Mouse (Mus musculus) forebrain, embryonic 16.5 days (tissue): ENCODE measurements around the gene Cenpj. TPM values are rescaled to one million over a fixed set of nuclear protein-coding genes. Genes with fewer than 3 reads are reported as not detected.

Experiments
- ATAC-seq: fragments of 200-750 bp; cut with Nextera tagmentation; 2 replicates; pipeline ENCODE4 v1.8.0; 2017; ENCODE audit warnings: mild to moderate bottlenecking, moderate library complexity
- H3K27ac ChIP-seq: fragments of 300-500 bp; sonication (generic); 2 replicates; pipeline ENCODE4 v1.5.1; 2014; ENCODE audit warnings: low read length, control low read depth
- H3K27me3 ChIP-seq: fragments of 300-500 bp; sonication (generic); replicated peaks from 2 replicates; pipeline ENCODE4 v1.6.1; 2014; ENCODE audit warnings: low read length; ENCODE audit not compliant: control insufficient read depth, insufficient read depth
- H3K36me3 ChIP-seq: fragments of 300-500 bp; sonication (generic); 2 replicates; pipeline ENCODE4 v1.6.1; 2014; ENCODE audit not compliant: control insufficient read depth, insufficient read depth
- H3K4me1 ChIP-seq: fragments of 300-500 bp; sonication (generic); replicated peaks from 2 replicates; pipeline ENCODE4 v1.6.1; 2014; ENCODE audit warnings: low read length; ENCODE audit not compliant: control insufficient read depth, insufficient read depth
- H3K4me2 ChIP-seq: fragments of 300-500 bp; sonication (generic); 2 replicates; pipeline ENCODE4 v1.6.1; 2014; ENCODE audit warnings: mild to moderate bottlenecking, low read length, control low read depth
- H3K4me3 ChIP-seq: fragments of 300-500 bp; sonication (generic); replicated peaks from 2 replicates; pipeline ENCODE4 v1.5.1; 2014; ENCODE audit warnings: mild to moderate bottlenecking, low read length, control low read depth
- H3K9ac ChIP-seq: fragments of 300-500 bp; sonication (generic); replicated peaks from 2 replicates; pipeline ENCODE4 v1.6.1; 2014; ENCODE audit warnings: low read depth, low read length, control low read depth
- H3K9me3 ChIP-seq: fragments of 300-500 bp; sonication (generic); 2 replicates; pipeline ENCODE4 v1.6.1; 2016; ENCODE audit warnings: low read length; ENCODE audit not compliant: control insufficient read depth
- WGBS: fragments of 180-500 bp; shearing (Covaris S2); extraction: QIAGEN DNeasy Blood & Tissue Kit; methylation state at CpG from one replicate; pipeline ENCODE4 v1.1.7; 2014; 5-methylcytosine and 5-hydroxymethylcytosine counted together
- polyA plus RNA-seq: library from polyadenylated mRNA; unstranded; fragments of >200 nt; fragmentation: Nextera tagmentation; extraction: Ambion mirVana; gene quantifications from 2 replicates; pipeline ENCODE4 v1.2.1, GENCODE M21; 2015

Cenpj gene
- polyA plus RNA-seq, 1 experiment from 2014 or later, result 14.7 TPM

DNA sequence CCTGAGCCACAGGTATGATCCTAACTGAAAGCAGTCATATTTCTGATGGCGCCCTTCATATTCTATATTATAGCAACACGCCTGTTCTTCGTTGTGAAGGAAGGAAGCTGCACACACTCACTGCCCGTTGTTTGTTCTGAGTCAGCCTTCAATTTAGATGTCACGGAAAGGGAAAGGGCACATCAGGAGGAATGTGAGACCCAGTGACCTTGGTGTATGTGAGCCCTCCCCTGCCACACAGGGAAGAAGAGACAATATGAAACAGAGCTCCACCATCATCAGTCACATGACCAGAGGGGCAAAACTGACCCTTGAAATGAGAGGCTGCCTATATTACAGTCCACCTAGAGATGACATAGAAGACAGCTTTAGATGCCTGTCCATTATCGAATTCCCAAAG, 7.1 kb upstream of the Cenpj start:
- Histone ChIP-seq H3K27me3 (no peaks in the 10 kb centered on the region), H3K9ac (no peak overlapping the region), H3K4me1 (no peaks in the 10 kb centered on the region), H3K27ac (no peak overlapping the region), H3K4me2 (no peak overlapping the region), H3K36me3 (no peaks in the 10 kb centered on the region), H3K4me3 (no peak overlapping the region), H3K9me3 (no peaks in the 10 kb centered on the region)
- no peak for ATAC-seq
- WGBS, result 93% methylated on average over 6 of the region's 6 CpGs

GRCm38 (mm10) chr14:56581117-56581516, 5.9 kb upstream of the Cenpj start:
- Histone ChIP-seq H3K36me3 (no peaks in the 10 kb centered on the region), H3K4me1 (no peaks in the 10 kb centered on the region), H3K9me3 (no peaks in the 10 kb centered on the region), H3K4me2 (no peak overlapping the region), H3K4me3 (no peak overlapping the region), H3K27me3 (no peaks in the 10 kb centered on the region), H3K27ac (no peak overlapping the region), H3K9ac (no peak overlapping the region)
- ATAC-seq, result no peak
- 54% methylated on average over 5 of the region's 5 CpGs for WGBS

DNA sequence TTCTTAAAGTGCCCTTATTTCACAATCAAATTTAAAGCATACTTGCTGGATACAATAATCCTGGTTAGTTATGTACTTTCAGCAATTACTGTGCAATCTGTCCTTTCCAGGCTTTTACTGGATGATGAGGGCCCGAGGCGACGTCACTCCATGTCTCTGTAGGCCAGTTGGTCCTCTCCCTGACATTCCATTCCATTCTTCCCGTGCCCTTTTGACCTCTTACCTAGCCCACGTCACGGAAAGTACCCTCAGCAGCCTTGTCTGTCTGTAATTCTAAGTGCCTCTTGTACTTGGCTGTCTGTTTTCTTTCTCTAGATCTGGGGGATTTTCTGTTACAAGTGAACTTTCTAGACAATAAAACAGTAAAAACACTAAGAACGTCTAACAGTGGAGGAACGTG, 3.8 kb upstream of the Cenpj start:
- Histone ChIP-seq H3K9ac (no peak overlapping the region), H3K4me2 (no peak overlapping the region), H3K4me3 (no peak overlapping the region), H3K27me3 (no peaks in the 10 kb centered on the region), H3K9me3 (no peaks in the 10 kb centered on the region), H3K4me1 (peaks cover 5% of the 10 kb centered on the region), H3K27ac (no peak overlapping the region), H3K36me3 (no peaks in the 10 kb centered on the region)
- ATAC-seq, result no peak
- 58% methylated on average over 8 of the region's 8 CpGs for WGBS

- H3K9me3 ChIP-seq, result no peaks in the 10 kb centered on the region
- no peak overlapping the region; the same call in 1 of the 2 replicates for H3K9ac ChIP-seq
- ATAC-seq, result no peak
- H3K27ac ChIP-seq, result no peak overlapping the region
- H3K27me3 ChIP-seq, result no peaks in the 10 kb centered on the region
- H3K4me3 ChIP-seq, result no peak overlapping the region; the same call in 1 of the 2 replicates
- peaks cover 5% of the 10 kb centered on the region for H3K4me1 ChIP-seq
- 71% methylated on average over 18 of the region's 18 CpGs for WGBS
- H3K4me2 ChIP-seq, result peak overlapping the region; percentile 65
- no peaks in the 10 kb centered on the region for H3K36me3 ChIP-seq
Measured at GRCm38 (mm10) chr14:56575969-56576901, 1.0 kb upstream of the Cenpj start.

GRCm38 (mm10) chr14:56572546-56572945, 2.7 kb downstream of the Cenpj start:
- Histone ChIP-seq H3K36me3 (no peaks in the 10 kb centered on the region), H3K4me3 (peak overlapping the region; percentile 78), H3K27me3 (no peaks in the 10 kb centered on the region), H3K27ac (no peak overlapping the region), H3K4me1 (peaks cover 10% of the 10 kb centered on the region), H3K9ac (no peak overlapping the region), H3K4me2 (peak overlapping the region; percentile 43), H3K9me3 (no peaks in the 10 kb centered on the region)
- no peak for ATAC-seq
- 70% methylated on average over 2 of the region's 2 CpGs for WGBS

DNA sequence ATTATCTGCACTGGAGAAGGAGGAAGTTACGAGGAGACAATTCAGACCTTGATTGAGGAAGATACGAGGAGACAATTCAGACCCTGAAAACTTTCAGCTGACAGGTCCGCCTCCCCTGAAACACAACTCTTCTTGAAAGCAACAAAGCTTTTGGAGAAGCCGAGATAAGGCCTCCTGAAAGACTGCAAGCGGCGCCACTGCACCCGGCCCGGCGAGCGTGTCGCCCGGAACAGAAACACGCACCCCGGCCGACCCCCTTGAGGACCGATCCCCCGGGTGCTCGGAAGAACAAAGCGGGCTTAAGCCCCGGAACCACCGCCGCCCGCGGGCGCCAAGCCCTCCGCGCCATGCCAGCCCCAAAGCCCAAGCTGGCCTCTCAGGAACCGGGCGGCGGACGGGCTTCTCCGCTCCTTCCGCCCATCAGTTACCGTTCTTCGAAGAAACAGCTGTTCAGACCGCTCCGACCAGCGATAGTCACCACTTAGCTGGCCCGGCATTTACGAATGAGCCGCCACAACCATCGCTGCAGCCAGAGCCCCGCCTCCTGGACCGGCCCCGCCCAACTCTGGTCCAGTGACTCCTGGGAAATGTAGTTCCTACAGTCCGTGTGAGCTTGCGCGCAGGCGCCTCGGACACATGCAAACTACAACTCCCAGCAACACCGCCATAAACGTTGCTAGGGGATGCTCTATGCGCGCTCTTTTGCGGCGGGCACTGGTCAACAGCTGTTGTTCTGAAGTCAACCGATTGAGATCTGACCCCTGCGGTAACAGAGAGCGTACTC, 3.7 kb downstream of the Cenpj start:
- ATAC-seq, result peak; percentile 100
- H3K36me3 ChIP-seq, result no peaks in the 10 kb centered on the region
- WGBS, result under 1% methylated on average over 59 of the region's 59 CpGs

DNA sequence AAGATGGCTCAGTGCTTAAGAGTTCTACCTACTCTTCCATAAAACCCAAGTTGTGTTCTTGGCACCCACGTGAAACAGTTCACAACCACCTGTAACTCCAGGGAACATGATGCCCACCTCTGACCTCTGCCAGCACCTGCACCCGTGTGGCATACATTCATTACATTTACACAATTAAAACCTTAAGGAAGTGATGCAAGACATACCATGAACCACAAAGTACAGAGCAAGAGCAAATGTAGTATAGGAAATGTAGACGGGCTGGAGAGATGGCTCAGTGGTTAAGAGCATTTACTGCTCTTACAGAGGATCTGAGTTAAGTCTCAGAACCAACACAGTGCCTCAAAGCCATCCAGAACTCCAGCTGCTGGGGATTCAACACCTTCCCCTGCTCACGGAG, 6.2 kb downstream of the Cenpj start:
- no peaks in the 10 kb centered on the region for H3K36me3 ChIP-seq
- peaks cover 6% of the 10 kb centered on the region for H3K4me1 ChIP-seq
- no peak overlapping the region for H3K4me2 ChIP-seq
- no peak overlapping the region for H3K27ac ChIP-seq
- no peak for ATAC-seq
- no peak overlapping the region for H3K9ac ChIP-seq
- H3K9me3 ChIP-seq, result no peaks in the 10 kb centered on the region
- no peaks in the 10 kb centered on the region for H3K27me3 ChIP-seq
- no peak overlapping the region for H3K4me3 ChIP-seq
- WGBS, result 77% methylated on average over 4 of the region's 4 CpGs

More for the DNA sequence above, 3.7 kb downstream of the Cenpj start:
- H3K27me3 ChIP-seq, result no peaks in the 10 kb centered on the region
- H3K4me2 ChIP-seq, result peak overlapping the region; percentile 68
- peak overlapping the region; percentile 78 for H3K4me3 ChIP-seq
- peaks cover 10% of the 10 kb centered on the region for H3K4me1 ChIP-seq
- H3K9me3 ChIP-seq, result no peaks in the 10 kb centered on the region
- peak overlapping the region; percentile 74 for H3K27ac ChIP-seq
- peak overlapping the region; percentile 69 for H3K9ac ChIP-seq

DNA sequence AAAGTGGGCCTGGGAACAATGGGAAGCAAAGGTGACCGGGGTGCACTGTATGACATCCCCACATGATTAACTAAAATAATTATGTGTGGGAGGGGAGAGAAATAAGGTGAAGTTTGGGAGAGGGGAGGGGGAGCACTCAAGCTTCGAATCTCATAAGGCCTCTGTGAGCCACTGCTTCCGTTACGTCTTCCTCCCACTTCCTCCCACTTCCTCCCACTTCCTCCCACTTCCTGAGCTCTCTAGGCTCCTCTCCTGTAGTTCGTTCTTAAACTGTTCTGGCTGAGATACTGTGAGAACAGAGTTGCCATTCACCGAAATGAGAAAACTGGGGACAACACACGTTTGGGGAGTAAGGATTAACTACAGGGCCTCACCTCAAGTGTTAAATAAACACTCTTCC, 7.7 kb downstream of the Cenpj start:
- H3K4me2 ChIP-seq, result no peak overlapping the region
- no peak overlapping the region for H3K27ac ChIP-seq
- WGBS, result 83% methylated on average over 7 of the region's 7 CpGs
- H3K27me3 ChIP-seq, result no peaks in the 10 kb centered on the region
- H3K4me1 ChIP-seq, result peaks cover 6% of the 10 kb centered on the region
- H3K9ac ChIP-seq, result no peak overlapping the region
- H3K9me3 ChIP-seq, result no peaks in the 10 kb centered on the region
- no peak for ATAC-seq
- H3K36me3 ChIP-seq, result peaks cover 2% of the 10 kb centered on the region
- H3K4me3 ChIP-seq, result no peak overlapping the region

DNA sequence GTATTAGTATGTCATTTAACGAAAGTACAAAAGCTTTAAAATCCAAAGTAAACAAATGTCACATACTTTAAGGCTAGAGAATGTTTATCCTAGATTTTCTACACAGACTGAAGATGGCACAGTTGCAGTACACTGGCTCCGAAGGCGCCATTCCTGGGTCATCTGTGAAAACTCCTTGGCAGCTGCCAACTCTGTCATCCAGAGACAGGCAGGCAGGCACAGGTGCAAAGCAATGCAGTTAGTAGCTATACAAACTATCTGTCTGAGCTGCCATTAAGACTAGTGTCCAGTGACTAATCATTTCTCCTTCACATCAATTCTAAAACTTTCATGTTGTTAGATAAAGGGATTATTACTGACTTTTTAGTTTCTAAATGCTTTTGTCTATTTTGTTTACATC, 16.1 kb downstream of the Cenpj start:
- H3K36me3 ChIP-seq, result peaks cover 5% of the 10 kb centered on the region
- 93% methylated on average over 3 of the region's 3 CpGs for WGBS
- H3K4me2 ChIP-seq, result no peak overlapping the region
- no peak overlapping the region for H3K4me3 ChIP-seq
- no peak for ATAC-seq
- H3K27me3 ChIP-seq, result no peaks in the 10 kb centered on the region
- H3K4me1 ChIP-seq, result no peaks in the 10 kb centered on the region
- no peaks in the 10 kb centered on the region for H3K9me3 ChIP-seq
- no peak overlapping the region for H3K9ac ChIP-seq
- H3K27ac ChIP-seq, result no peak overlapping the region
